Mouse (Mus musculus) kidney, postnatal 0 days (tissue): ENCODE data around the gene Dlgap1. TPM values are rescaled to one million over a fixed set of nuclear protein-coding genes. Genes with fewer than 3 reads are reported as not detected.

Source experiments
- ATAC-seq: fragments of 200-750 bp; cut with Nextera tagmentation; replicated peaks from 2 replicates; pipeline ENCODE4 v1.8.0; 2017; ENCODE audit warnings: low read depth, moderate number of reproducible peaks, moderate TSS enrichment, moderate library complexity; ENCODE audit not compliant: low FRiP score
- DNase-seq: peaks from one replicate; pipeline ENCODE4 v3.0.0-alpha.2; 2016; ENCODE audit warnings: low spot score
- H3K27ac ChIP-seq: fragments of 300-500 bp; sonication (generic); 2 replicates; pipeline ENCODE4 v1.5.1; 2014; ENCODE audit warnings: mild to moderate bottlenecking
- H3K27me3 ChIP-seq: fragments of 300-500 bp; sonication (generic); 2 replicates; pipeline ENCODE4 v1.6.1; 2014; ENCODE audit warnings: low read length, mixed read lengths; ENCODE audit not compliant: insufficient read depth
- H3K36me3 ChIP-seq: fragments of 300-500 bp; sonication (generic); 2 replicates; pipeline ENCODE4 v1.6.1; 2014; ENCODE audit warnings: low read length, mixed read lengths; ENCODE audit not compliant: insufficient read depth
- H3K4me1 ChIP-seq: fragments of 300-500 bp; sonication (generic); replicated peaks from 2 replicates; pipeline ENCODE4 v1.6.1; 2014; ENCODE audit warnings: antibody characterized with exemption, low read length, mixed read lengths; ENCODE audit not compliant: insufficient read depth
- H3K4me2 ChIP-seq: fragments of 300-500 bp; sonication (generic); 2 replicates; pipeline ENCODE4 v1.6.1; 2014; ENCODE audit warnings: mild to moderate bottlenecking, low read length, moderate library complexity, mixed read lengths
- H3K4me3 ChIP-seq: fragments of 300-500 bp; sonication (generic); replicated peaks from 2 replicates; pipeline ENCODE4 v1.5.1; 2014; ENCODE audit warnings: low read depth, low read length
- H3K9ac ChIP-seq: fragments of 300-500 bp; sonication (generic); 2 replicates; pipeline ENCODE4 v1.6.1; 2014; ENCODE audit warnings: low read depth, low read length
- H3K9me3 ChIP-seq: fragments of 300-500 bp; sonication (generic); replicated peaks from 2 replicates; pipeline ENCODE4 v1.6.1; 2016; ENCODE audit warnings: low read length, inconsistent platforms, mixed read lengths
- CTCF ChIP-seq: IDR thresholded peaks from 2 replicates; pipeline ENCODE4 v1.5.1; 2016; ENCODE audit warnings: antibody characterized with exemption, low read depth, mild to moderate bottlenecking, moderate library complexity
- WGBS: fragments of 180-500 bp; shearing (Covaris S2); extraction: QIAGEN DNeasy Blood & Tissue Kit; methylation state at CpG from one replicate; pipeline ENCODE4 v1.1.7; 2014; 5-methylcytosine and 5-hydroxymethylcytosine counted together
- polyA plus RNA-seq: library from polyadenylated mRNA; unstranded; fragments of >200 nt; fragmentation: Nextera tagmentation; extraction: Ambion mirVana; gene quantifications from 2 replicates; pipeline ENCODE4 v1.2.1, GENCODE M21; 2015

Gene Dlgap1
- polyA plus RNA-seq, result 3.6 and 4.1 TPM in 2 replicates

GRCm38 (mm10) chr17:69969021-69969815, at the start of gene Dlgap1:
Gene Dlgap1 (plus strand): TSS chr17:69969073.
- H3K36me3 ChIP-seq, result no peaks in the 10 kb centered on the region
- H3K27me3 ChIP-seq, result peaks cover 16% of the 10 kb centered on the region
- H3K4me1 ChIP-seq, result 0 out of 2 replicates have a peak, but pooled peaks cover 7% of the 10 kb centered on the region
- H3K27ac ChIP-seq, result no peak within 1 kb of the TSS
- ATAC-seq, result peak; percentile 96
- TF ChIP-seq CTCF, result peak; percentile 57; the same call in 1 of the 2 replicates
- peak within 1 kb of the TSS; percentile 51 for H3K4me3 ChIP-seq
- peak within 1 kb of the TSS; percentile 31; the same call in 1 of the 2 replicates for H3K9ac ChIP-seq
- peak; percentile 86 for DNase-seq
- H3K4me2 ChIP-seq, result peak within 1 kb of the TSS; percentile 94
- under 1% methylated on average over 88 of the region's 105 CpGs for WGBS
- no peaks in the 10 kb centered on the region for H3K9me3 ChIP-seq

- no peak overlapping the region for H3K9ac ChIP-seq
- no peaks in the 10 kb centered on the region for H3K27me3 ChIP-seq
- 44% methylated on average over 1 of the region's 1 CpGs for WGBS
- ATAC-seq (no peak), DNase-seq (no peak)
- no peak overlapping the region for H3K4me2 ChIP-seq
- H3K27ac ChIP-seq, result no peak overlapping the region
- H3K4me3 ChIP-seq, result no peak overlapping the region
- no peak for TF ChIP-seq CTCF
- H3K4me1 ChIP-seq, result no peaks in the 10 kb centered on the region
- no peaks in the 10 kb centered on the region for H3K36me3 ChIP-seq
- no peaks in the 10 kb centered on the region for H3K9me3 ChIP-seq
Measured at GRCm38 (mm10) chr17:69954936-69955335, 13.9 kb upstream of the Dlgap1 start.

DNA sequence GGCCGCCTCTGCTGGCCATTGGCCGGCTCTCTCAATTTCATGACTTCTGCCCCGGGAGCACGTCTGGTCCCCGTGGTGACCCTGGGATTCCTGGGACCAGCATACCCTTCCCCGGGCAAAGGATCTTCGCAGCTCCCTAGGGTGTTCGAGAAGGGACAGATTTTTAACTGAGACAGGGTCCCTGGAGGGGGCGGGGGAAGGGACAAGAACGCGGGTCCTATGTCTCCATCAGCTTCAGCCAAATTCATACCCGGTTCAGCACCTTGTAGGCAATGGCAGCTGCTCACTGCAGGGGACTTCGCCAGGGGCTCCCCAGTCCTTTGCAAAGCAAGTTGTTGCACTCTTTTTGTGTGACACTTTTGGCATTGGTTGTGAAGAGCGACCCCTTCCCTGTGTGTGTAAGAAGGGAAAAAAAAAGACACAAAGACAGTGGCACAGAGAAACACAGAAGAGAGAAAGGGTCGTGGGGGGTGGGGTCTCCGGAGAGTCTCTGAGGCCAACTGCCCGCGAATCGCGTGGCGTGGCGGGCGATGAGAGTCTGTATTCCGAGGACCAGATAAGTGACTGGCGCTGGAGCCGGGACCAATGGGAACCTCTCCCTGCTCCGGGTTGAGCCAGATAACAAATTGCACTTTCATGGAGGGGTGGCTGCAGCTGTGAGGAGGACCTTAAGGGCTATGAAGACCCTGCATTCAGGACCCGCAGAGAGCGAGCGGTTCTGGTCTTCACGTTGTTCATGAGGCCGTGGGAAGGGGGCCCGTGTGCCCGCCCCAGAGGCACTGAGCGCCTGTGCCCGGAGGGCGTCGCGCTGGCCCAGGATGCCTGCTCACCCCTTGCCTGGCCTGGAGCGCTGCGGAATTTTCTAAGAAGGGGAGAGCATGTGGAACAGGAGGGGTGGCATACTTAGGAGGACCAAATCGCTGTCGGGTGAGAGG, 1.2 kb downstream of the Dlgap1 start:
- H3K27ac ChIP-seq, result no peak overlapping the region
- peak overlapping the region; percentile 51 for H3K4me3 ChIP-seq
- DNase-seq (no peak), ATAC-seq (peak; percentile 14; the same call in 1 of the 2 replicates)
- no peaks in the 10 kb centered on the region for H3K36me3 ChIP-seq
- H3K4me2 ChIP-seq, result peak overlapping the region; percentile 94
- no peaks in the 10 kb centered on the region for H3K9me3 ChIP-seq
- 0 out of 2 replicates have a peak, but pooled peaks cover 7% of the 10 kb centered on the region for H3K4me1 ChIP-seq
- no peak for TF ChIP-seq CTCF
- WGBS, result under 1% methylated on average over 42 of the region's 43 CpGs
- peaks cover 16% of the 10 kb centered on the region for H3K27me3 ChIP-seq
- 0 out of 2 replicates have a peak overlapping the region, but pooled peaks have one; percentile 31 for H3K9ac ChIP-seq

DNA sequence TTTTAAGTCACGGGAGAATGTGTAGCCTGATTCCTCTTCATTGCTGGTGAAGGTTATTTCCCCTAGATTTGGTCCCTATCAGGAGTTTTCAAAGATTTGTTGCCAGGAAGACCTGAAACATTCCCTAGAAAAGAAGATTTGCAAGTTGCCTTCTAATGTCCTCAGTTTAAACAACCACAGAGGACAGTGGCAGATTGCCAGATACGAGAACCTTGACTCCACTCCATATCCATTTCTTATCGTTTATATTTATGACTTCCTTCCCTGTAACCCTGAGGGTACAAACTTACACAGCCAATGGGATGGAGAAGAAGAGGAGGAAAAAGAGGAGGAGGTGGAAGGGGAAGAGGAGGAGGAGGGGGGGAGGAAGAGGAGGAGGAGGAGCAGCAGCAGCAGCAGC, 4.2 kb downstream of the Dlgap1 start:
- H3K36me3 ChIP-seq, result no peaks in the 10 kb centered on the region
- H3K9me3 ChIP-seq, result no peaks in the 10 kb centered on the region
- H3K4me2 ChIP-seq, result no peak overlapping the region
- no peak overlapping the region for H3K9ac ChIP-seq
- H3K4me1 ChIP-seq, result 0 out of 2 replicates have a peak, but pooled peaks cover 7% of the 10 kb centered on the region
- no peak overlapping the region for H3K4me3 ChIP-seq
- no peak overlapping the region for H3K27ac ChIP-seq
- ATAC-seq (no peak), DNase-seq (peak; percentile 17)
- TF ChIP-seq CTCF, result no peak
- WGBS, result 45% methylated on average over 3 of the region's 3 CpGs
- peaks cover 16% of the 10 kb centered on the region for H3K27me3 ChIP-seq

DNA sequence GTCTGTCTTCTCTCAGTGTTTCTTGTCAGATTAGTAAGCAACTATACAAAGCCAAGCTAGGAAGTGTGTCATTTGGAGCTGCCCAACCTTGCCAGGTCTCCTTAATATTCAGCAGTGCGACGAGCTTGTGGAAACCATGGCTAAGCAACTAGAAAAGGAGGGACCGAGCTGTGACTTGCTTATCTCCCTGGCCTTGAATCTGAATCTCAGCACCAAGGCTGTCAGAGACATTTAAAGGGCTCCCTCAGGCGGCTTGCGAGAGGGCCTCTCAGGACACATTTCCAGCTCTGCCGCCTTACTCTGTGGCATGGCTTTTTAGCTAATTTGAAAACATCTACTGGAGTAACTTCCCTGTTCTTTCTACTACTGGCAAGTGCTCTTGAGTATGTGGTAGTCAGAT, 5.1 kb downstream of the Dlgap1 start:
- H3K4me3 ChIP-seq, result no peak overlapping the region

More for the DNA sequence above, 5.1 kb downstream of the Dlgap1 start:
- TF ChIP-seq CTCF, result no peak
- Histone ChIP-seq H3K27me3 (peaks cover 12% of the 10 kb centered on the region; the same call in 1 of the 2 replicates), H3K27ac (no peak overlapping the region), H3K4me1 (0 out of 2 replicates have a peak, but pooled peaks cover 7% of the 10 kb centered on the region), H3K9ac (no peak overlapping the region), H3K36me3 (no peaks in the 10 kb centered on the region), H3K4me2 (no peak overlapping the region), H3K9me3 (no peaks in the 10 kb centered on the region)
- 59% methylated on average over 6 of the region's 6 CpGs for WGBS
- no peak for DNase-seq
- no peak for ATAC-seq
